Mouse (Mus musculus) left cerebral cortex, adult 11 months (tissue): ENCODE data around the gene Rflna.

Experiments
- DNase-seq: peaks from one replicate; pipeline ENCODE4 v3.0.0; 2022; ENCODE audit warnings: low spot score

The Rflna gene

GRCm38 (mm10) chr5:125002969-125003872, at the start of gene Rflna:
Rflna (plus strand) TSS chr5:125003221.
- no peak for DNase-seq

- DNase-seq: no peak
Observed at GRCm38 (mm10) chr5:124954404-124955305, 48.4 kb upstream of the Rflna start.

- no peak for DNase-seq
Observed at GRCm38 (mm10) chr5:124957491-124957890, 45.5 kb upstream of the Rflna start.

GRCm38 (mm10) chr5:124959099-124959498, 43.9 kb upstream of the Rflna start:
- no peak for DNase-seq

GRCm38 (mm10) chr5:124960131-124960901, 42.7 kb upstream of the Rflna start:
- peak; percentile 47 for DNase-seq

- no peak for DNase-seq
Observed at GRCm38 (mm10) chr5:124961433-124961832, 41.6 kb upstream of the Rflna start.

GRCm38 (mm10) chr5:124962761-124963160, 40.3 kb upstream of the Rflna start:
- no peak for DNase-seq

- peak; percentile 43 for DNase-seq
Observed at GRCm38 (mm10) chr5:124963806-124964672, 39.0 kb upstream of the Rflna start.

- DNase-seq: no peak
Observed at GRCm38 (mm10) chr5:124966622-124967332, 36.2 kb upstream of the Rflna start.

GRCm38 (mm10) chr5:124969790-124970189, 33.2 kb upstream of the Rflna start:
- DNase-seq: no peak

- no peak for DNase-seq
Observed at GRCm38 (mm10) chr5:124986222-124986621, 16.8 kb upstream of the Rflna start.

- no peak for DNase-seq
Observed at GRCm38 (mm10) chr5:124986656-124987055, 16.4 kb upstream of the Rflna start.

GRCm38 (mm10) chr5:124989724-124990123, 13.3 kb upstream of the Rflna start:
- no peak for DNase-seq

GRCm38 (mm10) chr5:124992323-124992722, 10.7 kb upstream of the Rflna start:
- DNase-seq: no peak

- DNase-seq: no peak
Observed at GRCm38 (mm10) chr5:124992891-124993290, 10.1 kb upstream of the Rflna start.

GRCm38 (mm10) chr5:124996816-124997215, 6.2 kb upstream of the Rflna start:
- DNase-seq: no peak

- DNase-seq: no peak
Observed at GRCm38 (mm10) chr5:124997913-124998312, 5.1 kb upstream of the Rflna start.

- no peak for DNase-seq
Observed at GRCm38 (mm10) chr5:125000756-125001250, 2.2 kb upstream of the Rflna start.

- DNase-seq: no peak
Observed at GRCm38 (mm10) chr5:125003873-125004255, 843 bp downstream of the Rflna start.
